Mouse (Mus musculus): Measurements from ENCODE around the gene Cabp1.

DNA sequence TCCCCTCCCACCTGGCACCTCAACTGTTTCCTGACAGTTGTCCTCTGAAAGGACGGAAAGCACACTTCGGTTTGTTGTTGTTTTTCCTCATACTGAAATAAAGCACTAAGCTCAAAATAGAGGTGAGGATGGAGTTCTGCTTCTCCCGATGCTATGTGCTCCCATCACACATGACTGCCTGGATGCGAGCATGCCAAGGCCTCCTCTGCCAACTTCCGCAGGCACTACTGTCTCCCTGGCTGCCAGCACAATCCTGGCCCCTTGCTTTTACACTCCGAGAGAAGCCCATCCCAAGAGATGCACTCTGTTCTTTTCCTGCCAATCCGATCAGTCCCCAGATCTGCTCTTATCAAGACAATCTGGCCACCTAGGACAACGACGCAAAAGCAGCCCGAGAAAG, 50.6 kb downstream of the Cabp1 start:
- TF ChIP-seq CTCF (conservative IDR thresholded peaks at IDR 0.05; ENCODE audit: low read length) (no peak), POU5F1 (IDR thresholded peaks at IDR 0.05; ENCODE audit: borderline replicate concordance, low read length) (no peak), NANOG (IDR thresholded peaks at IDR 0.05; ENCODE audit: borderline replicate concordance, low read length) (no peak)

All from E14TG2a.4 (cell line).